Mouse (Mus musculus): ENCODE data around the gene Zbtb34.
A peak's percentile ranks its signal among the peaks of the same experiment; 100 is the strongest.

The Zbtb34 gene

GRCm38 (mm10) chr2:33401217-33401616 is 29.9 kb downstream of the Zbtb34 start:
- peak; percentile 15 for DNase-seq (ENCODE audit: low spot score)

GRCm38 (mm10) chr2:33400541-33400940 is 30.6 kb downstream of the Zbtb34 start:
- no peak for DNase-seq (ENCODE audit: low spot score)

GRCm38 (mm10) chr2:33399091-33399490 is 32.0 kb downstream of the Zbtb34 start:
- DNase-seq (ENCODE audit: low spot score), result no peak

GRCm38 (mm10) chr2:33397036-33397435 is 34.1 kb downstream of the Zbtb34 start:
- no peak for DNase-seq (ENCODE audit: low spot score)

GRCm38 (mm10) chr2:33395053-33395452 is 36.1 kb downstream of the Zbtb34 start:
- no peak for DNase-seq (ENCODE audit: low spot score)

GRCm38 (mm10) chr2:33393951-33394635 is 37.0 kb downstream of the Zbtb34 start:
- DNase-seq (ENCODE audit: low spot score), result no peak

- no peak for DNase-seq (ENCODE audit: low spot score)
Observed at GRCm38 (mm10) chr2:33393021-33393420, 38.1 kb downstream of the Zbtb34 start.

GRCm38 (mm10) chr2:33371648-33372408 is 59.3 kb downstream of the Zbtb34 start:
- DNase-seq (ENCODE audit: low spot score), result no peak

GRCm38 (mm10) chr2:33370777-33371647 is 60.1 kb downstream of the Zbtb34 start, which contains the start of gene Ralgps1:
Gene Ralgps1, minus strand, starts transcription at chr2:33371486.
- peak; percentile 97 for DNase-seq (ENCODE audit: low spot score)

GRCm38 (mm10) chr2:33370276-33370776 is 60.8 kb downstream of the Zbtb34 start:
- peak; percentile 32 for DNase-seq (ENCODE audit: low spot score)

- DNase-seq (ENCODE audit: low spot score), result no peak
Observed at GRCm38 (mm10) chr2:33369453-33369852, 61.7 kb downstream of the Zbtb34 start.

- DNase-seq (ENCODE audit: low spot score), result no peak
Observed at GRCm38 (mm10) chr2:33368486-33368885, 62.6 kb downstream of the Zbtb34 start.

GRCm38 (mm10) chr2:33365703-33366471 is 65.2 kb downstream of the Zbtb34 start:
- DNase-seq (ENCODE audit: low spot score), result no peak

- no peak for DNase-seq (ENCODE audit: low spot score)
Observed at GRCm38 (mm10) chr2:33364656-33365055, 66.5 kb downstream of the Zbtb34 start.

- no peak for DNase-seq (ENCODE audit: low spot score)
Observed at GRCm38 (mm10) chr2:33363890-33364289, 67.2 kb downstream of the Zbtb34 start.

- no peak for DNase-seq (ENCODE audit: low spot score)
Observed at GRCm38 (mm10) chr2:33361139-33361716, 69.9 kb downstream of the Zbtb34 start.

- DNase-seq (ENCODE audit: low spot score), result no peak
Observed at GRCm38 (mm10) chr2:33360564-33360963, 70.6 kb downstream of the Zbtb34 start.

GRCm38 (mm10) chr2:33359184-33359583 is 71.9 kb downstream of the Zbtb34 start:
- no peak for DNase-seq (ENCODE audit: low spot score)

GRCm38 (mm10) chr2:33357250-33357838 is 73.8 kb downstream of the Zbtb34 start:
- DNase-seq (ENCODE audit: low spot score), result no peak

Measured in retina, embryonic 14.5 days (tissue).